Mouse (Mus musculus) leukemia stem cell, adult 10-12 weeks (primary cell): Measurements from ENCODE around the gene Fkbp9. TPM values are rescaled to one million over a fixed set of nuclear protein-coding genes. Genes with fewer than 3 reads are reported as not detected.

Experiments used
- polyA plus RNA-seq: library from polyadenylated mRNA; stranded (reverse); fragments of >175 nt; gene quantifications from 2 replicates; pipeline ENCODE4 v1.2.3, GENCODE M21; 2012; ENCODE audit warnings: low replicate concordance

The Fkbp9 gene
- 0.78 and 1.3 TPM in 2 replicates for polyA plus RNA-seq

DNA sequence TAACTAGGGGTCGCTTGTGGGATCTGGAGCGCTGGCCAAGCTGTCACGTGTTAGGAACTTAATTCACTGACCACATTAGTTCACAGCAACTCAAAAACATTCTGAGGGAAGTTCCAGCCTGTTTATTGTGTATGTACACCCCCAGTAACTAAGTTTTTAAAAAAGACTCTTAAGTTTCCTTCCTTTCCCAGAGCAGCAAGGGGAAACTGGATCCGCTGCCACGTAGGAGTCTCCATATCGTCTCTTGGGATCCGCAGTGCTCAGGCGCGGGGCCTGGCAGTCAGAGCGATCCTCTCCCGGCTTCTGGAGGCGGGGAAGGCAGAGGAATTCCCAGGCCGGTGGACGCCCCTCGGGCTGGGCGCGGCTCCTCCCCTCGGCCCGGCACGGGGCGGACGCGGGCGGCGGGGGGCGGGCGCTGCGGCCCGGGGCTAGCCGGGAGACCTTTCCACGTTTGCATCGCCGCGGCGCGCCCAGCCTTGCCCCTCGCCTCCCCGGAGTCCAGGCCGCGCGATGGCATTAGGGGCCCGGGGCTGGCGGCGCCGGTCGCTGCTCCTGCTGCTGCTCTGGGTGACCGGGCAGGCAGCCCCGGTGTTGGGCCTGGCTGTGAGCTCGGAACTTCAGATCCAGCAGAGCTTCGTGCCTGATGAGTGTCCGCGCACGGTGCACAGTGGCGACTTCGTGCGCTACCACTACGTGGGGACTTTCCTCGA lies at the start of gene Fkbp9:
Gene Fkbp9, plus strand, starts transcription at position 363 of the 710 bp plus-strand sequence.

DNA sequence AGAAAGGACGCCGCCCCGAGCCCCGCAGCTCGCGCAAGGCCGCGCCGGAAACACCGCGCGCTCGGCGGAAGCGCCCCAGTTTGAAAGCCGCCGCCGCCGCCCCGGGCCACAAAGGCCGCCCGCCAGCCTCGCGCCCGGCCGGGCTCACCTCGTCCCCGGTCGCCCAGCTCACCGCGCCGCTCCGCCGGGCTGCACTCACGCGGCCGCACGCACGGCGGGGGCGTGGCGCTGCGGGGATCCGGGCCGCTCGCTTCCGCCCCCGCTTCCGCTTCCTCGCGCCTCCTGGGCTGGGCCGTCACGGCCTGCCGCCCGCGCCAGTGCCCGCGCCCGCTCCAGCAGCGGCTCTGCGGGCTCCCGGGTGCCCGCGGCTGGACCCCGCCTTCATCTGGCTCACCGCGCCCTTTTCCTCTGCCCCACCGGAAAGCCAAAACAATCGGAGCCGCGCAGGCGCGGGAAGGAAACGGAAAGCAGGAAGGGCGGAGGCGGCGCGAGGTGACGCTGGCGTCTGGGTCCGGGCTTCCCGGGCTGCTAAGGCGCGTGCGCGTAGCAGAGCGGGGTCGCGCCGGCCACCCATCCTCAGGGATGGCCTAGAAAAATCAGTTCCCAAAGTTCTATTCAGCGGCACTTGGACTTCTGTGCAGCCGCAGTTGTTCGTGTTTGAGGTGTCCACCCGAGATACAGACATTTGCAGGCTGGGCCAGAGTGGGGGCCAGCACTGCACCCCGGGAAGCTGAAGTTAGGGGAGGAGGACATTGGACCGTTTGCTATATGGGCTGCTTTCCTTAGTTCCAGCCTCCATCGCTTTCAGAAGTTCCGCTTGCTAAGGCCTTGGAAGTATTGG lies 34.3 kb upstream of the Fkbp9 start, which contains the start of gene Kbtbd2:
Gene Kbtbd2, minus strand, starts transcription at position 503 of the 841 bp plus-strand sequence.

DNA sequence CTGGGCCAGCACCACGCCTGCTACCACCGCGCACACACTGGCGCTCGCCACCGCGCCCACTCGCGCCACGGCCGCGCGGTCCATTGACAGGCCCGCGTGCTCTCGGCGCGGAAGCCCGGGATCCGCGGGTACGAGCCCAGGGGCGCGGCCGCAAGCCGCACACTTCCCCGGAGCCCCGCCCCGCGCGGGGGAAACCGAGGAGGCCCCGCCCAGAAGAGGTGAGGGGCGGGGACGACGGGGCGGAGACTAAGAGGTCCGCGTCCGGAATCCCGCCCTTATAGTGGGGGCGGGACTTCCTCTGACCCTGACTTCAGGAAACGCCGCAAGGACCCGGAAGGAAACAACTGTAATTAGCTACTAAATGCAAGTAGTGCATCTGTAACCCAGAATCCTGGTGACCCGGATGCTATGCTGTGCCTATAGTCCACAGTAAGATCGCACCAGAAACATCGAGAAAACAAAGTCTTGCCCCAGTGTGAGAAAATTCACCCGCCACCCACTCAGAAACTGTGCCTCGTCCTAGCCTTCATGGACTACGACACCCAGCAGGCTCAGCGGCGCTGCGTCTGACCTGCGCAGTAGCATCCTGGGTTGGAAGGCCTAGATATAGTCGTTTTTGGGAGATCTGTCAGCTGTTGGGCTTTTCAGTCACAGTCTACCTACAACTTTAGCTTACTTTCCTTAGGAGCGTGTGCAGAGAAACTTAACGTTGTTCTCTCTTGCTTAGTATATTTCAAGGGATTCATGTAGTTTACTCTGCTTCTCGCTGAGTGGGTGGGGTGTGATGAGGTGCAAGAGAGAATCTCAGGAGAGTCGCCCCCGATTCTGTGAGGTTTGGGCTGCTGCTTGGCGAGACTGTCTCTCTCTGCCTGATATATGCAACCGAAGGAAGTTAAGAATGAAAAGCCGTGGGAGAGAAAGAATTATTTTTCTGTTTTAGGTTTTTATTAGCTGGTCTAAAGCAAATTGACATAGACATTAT lies 92.2 kb downstream of the Fkbp9 start, which contains the start of the genes Nt5c3 and Vmn1r4:
Gene Nt5c3, minus strand, starts transcription at position 207 of the 982 bp plus-strand sequence.
Gene Vmn1r4, plus strand, starts transcription at position 290 of the 982 bp plus-strand sequence.

Other genes starting within 250 kb of the Fkbp9 start
- not detected in 2 replicates for gene Lsm5, start 127.3 kb upstream of the Fkbp9 start, polyA plus RNA-seq
- 5.1 and 6.9 TPM in 2 replicates for gene Avl9, start 117.2 kb upstream of the Fkbp9 start, polyA plus RNA-seq
- 2.3 and 2.9 TPM in 2 replicates for gene Kbtbd2, start 34.2 kb upstream of the Fkbp9 start, polyA plus RNA-seq
- 41.0 and 91.7 TPM in 2 replicates for gene Nt5c3, start 91.9 kb downstream of the Fkbp9 start, polyA plus RNA-seq
- not detected in 2 replicates for gene Vmn1r4, start 92.0 kb downstream of the Fkbp9 start, polyA plus RNA-seq
- gene Vmn1r5, start 138.2 kb downstream of the Fkbp9 start, polyA plus RNA-seq: not detected in 2 replicates
- gene Vmn1r6, start 165.2 kb downstream of the Fkbp9 start, polyA plus RNA-seq: not detected in 2 replicates
- not detected in 2 replicates for gene Vmn1r7, start 193.3 kb downstream of the Fkbp9 start, polyA plus RNA-seq
- not detected in 2 replicates for gene Vmn1r8, start 200.2 kb downstream of the Fkbp9 start, polyA plus RNA-seq
- not detected in 2 replicates for gene Vmn1r9, start 234.7 kb downstream of the Fkbp9 start, polyA plus RNA-seq